Mouse (Mus musculus): ENCODE measurements around the gene Nmrk1.
A peak's percentile ranks its signal among the peaks of the same experiment; 100 is the strongest.

GRCm38 (mm10) chr19:18646853-18647420 lies 15.2 kb downstream of the Nmrk1 start:
- TF ChIP-seq TAL1 (conservative IDR thresholded peaks at IDR 0.05; ENCODE audit: low read depth, low read length): peak; percentile 36
- no peak for TF ChIP-seq CTCF (IDR thresholded peaks at IDR 0.05; ENCODE audit: low read depth, low read length)
